Mouse (Mus musculus) cortical plate, adult 2 months (tissue): Measurements from ENCODE around the gene Ccl26.

Source experiments
- CTCF ChIP-seq: fragments of 200-500 bp; IDR thresholded peaks from 2 replicates; pipeline ENCODE4 v1.5.1; 2011; ENCODE audit warnings: mild to moderate bottlenecking, control low read depth, low read length; ENCODE audit not compliant: insufficient read depth; ENCODE audit errors: extremely low read depth
- POLR2A ChIP-seq: fragments of 200-500 bp; IDR thresholded peaks from 2 replicates; pipeline ENCODE4 v1.6.1; 2011; ENCODE audit warnings: mild to moderate bottlenecking, low read length, control low read depth; ENCODE audit not compliant: insufficient read depth; ENCODE audit errors: extremely low read depth

GRCm38 (mm10) chr5:135517348-135517883 lies 46.0 kb downstream of the Ccl26 start:
- TF ChIP-seq CTCF (no peak), POLR2A (no peak)
